Mouse (Mus musculus) heart, postnatal 14 days (tissue): ENCODE results near the gene Cd300e. TPM values are rescaled to one million over a fixed set of nuclear protein-coding genes. Genes with fewer than 3 reads are reported as not detected.
A peak's percentile ranks its signal among the peaks of the same experiment; 100 is the strongest.
"Not testable (repeated sequence)": the region's sequence is repeated elsewhere in the genome, so short reads cannot be mapped to it uniquely, and the experiment has no call there.

Source experiments
- DNase-seq, 2 experiments: peaks; one replicate each; pipeline ENCODE4 v3.0.0; 2021 to 2022
- intact Hi-C: fragments of 180-260 bp; cut with DNase I; formaldehyde crosslinking; loops from one replicate; pipeline ENCODE4 v1.15.1; 2025
- total RNA-seq, 2 experiments: library from RNA; stranded (reverse); gene quantifications; 2 replicates each; pipeline ENCODE4 v1.2.3; 2021

Gene Cd300e
- total RNA-seq, 2 experiments from 2014 or later, result 0.17 to 0.20 TPM

DNA sequence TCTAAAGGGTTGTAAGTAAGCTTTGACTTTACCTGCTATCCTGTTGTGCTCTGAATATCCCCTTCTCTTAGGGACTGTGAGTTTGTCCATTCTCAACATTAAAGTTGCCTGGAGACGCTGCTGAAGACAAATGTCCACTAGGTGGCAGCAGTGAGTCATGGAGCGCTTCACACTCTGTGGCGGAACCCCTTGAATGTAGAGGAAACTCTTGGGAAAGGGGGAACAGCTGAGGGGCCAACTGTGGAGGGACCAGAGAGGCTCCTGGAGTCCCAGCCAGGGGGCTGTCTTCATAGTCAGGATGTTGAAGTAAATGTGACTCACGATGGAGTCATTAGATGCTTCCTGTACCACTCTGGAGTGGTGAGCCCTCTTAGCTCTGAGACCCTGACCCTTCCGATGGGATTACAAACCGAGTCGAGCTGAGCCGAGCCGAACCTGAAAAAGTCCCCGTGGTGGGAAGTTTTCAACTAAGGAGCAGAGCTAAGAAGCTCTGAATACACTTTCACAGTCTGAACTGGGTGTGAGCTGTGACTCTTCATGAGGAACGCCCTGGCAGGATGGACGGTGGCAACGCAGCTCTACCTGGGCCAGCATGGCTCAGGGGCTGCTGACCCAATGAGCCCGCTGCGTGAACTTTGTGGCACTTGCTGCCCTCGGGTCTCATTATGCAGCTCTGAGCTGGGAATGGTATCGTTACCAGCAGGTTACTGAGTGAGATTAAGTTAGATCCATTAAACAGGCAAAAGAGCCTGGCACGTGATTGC lies 21.6 kb upstream of the Cd300e start:
- DNase-seq, result peak; percentile 75 to 88
- intact Hi-C loops, result loop anchor here (1.0 to 5.0 kb wide), 2 partner anchors 70 to 184 kb away; partner anchors contain the start of gene Grin2c

DNA sequence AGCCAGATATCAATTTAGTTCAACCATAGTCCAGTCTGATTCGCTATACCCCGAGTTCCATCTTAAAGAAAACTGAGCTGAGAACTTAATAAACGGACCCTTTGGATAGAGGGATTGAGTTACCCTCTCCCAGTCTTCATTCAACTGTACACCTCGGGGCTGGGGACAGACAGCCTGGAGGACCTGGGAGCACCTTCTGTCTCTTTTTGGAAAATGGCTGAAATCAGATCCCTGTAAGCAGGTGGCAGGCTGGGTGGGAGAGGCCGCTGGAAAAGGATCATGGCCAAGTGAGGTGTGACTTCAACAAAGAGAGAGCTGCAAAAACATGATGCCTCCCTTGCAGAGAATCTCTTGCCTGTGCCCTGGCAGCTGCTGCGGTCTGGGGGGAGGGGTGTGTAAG lies 20.2 kb upstream of the Cd300e start:
- intact Hi-C loops, result loop anchor here (5.0 kb wide), 1 partner anchor 185 kb away; the partner anchor contains the start of gene Grin2c

DNA sequence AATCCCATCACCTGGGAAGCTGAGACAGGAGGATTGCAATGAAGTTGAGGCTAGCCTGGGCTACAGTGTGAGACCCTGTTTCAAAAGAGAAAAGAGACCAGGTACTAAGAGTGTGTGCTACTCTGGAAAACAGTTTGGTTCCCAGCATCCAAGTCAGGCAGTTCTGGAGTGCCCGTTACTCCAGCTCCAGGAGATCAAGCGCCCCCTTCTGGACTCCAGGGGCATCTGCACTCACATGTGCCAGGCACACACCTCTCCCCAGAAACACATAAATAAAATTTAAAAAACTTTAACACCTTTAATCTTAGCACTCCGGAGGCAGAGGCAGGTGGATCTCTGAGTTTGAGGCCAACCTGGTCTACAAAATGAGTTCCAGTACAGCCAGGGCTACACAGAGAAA lies 19.4 kb upstream of the Cd300e start:
- intact Hi-C loops, result loop anchor here (5.0 kb wide), 1 partner anchor 186 kb away; the partner anchor contains the start of gene Grin2c
- DNase-seq, result no peak

More for the DNA sequence above, 20.2 kb upstream of the Cd300e start:
- DNase-seq, result no peak

DNA sequence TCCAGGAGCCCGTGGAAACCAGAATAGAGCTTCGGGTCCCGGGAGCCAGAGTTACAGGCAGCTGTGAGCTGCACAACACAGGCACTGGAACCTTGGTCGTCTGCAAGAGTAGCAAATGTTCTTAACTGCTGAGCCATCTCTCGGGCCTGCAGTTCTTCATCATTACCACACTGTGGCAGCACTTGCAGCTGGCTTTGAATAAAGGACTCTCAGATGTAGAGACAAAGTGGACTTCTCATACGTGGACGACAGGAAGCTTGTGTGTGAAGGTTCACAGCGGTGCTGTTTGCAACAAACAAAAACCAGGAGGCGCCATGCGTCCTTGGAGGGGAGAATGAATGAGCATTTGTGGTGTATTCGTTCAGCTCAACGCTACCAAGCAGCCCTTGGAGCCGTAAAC lies 18.9 kb upstream of the Cd300e start:
- intact Hi-C loops, result loop anchor here (5.0 kb wide), 1 partner anchor 186 kb away; the partner anchor contains the start of gene Grin2c
- peak; percentile 25 to 53 for DNase-seq

DNA sequence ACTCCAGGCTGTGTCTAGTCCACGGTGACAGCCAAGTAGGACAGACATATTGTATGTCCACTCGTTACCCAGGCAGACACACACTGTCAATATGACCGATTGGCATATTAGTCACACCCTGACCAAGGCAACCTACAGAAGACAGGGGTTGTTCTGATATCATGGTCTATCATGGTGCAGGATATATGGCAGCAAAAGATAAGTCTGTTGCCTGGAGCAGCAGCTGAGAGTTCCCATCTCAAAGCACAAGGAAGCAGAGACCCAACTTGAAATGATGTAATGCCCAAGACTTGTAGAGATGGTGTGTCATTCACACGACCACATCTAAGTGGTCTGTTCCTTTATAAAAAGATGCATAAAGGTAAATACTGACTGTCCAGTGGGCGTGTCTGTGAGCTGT lies 16.7 kb upstream of the Cd300e start:
- DNase-seq, result no peak
- intact Hi-C loops, result no loop called here

DNA sequence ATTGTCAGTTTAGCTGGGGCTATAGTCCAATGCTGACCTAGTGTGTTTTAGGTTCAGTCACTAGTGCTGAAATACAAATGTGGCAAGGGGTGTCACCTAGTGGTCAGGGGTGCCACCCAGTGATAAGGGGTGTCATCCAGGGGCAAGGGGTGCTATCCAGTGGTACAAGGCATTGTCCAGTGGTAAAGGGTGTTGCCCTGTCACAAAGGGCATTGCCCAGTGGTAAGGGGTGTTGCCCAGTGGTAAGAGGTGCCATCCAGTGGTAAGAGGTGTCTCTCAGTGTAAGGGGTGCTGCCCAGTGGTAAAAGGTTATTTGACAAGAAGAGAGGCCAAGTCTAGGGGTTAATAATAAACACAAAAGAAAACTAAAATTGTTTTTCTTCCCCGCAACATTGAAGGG lies 15.5 kb upstream of the Cd300e start:
- intact Hi-C loops, result no loop called here
- DNase-seq, result no peak

DNA sequence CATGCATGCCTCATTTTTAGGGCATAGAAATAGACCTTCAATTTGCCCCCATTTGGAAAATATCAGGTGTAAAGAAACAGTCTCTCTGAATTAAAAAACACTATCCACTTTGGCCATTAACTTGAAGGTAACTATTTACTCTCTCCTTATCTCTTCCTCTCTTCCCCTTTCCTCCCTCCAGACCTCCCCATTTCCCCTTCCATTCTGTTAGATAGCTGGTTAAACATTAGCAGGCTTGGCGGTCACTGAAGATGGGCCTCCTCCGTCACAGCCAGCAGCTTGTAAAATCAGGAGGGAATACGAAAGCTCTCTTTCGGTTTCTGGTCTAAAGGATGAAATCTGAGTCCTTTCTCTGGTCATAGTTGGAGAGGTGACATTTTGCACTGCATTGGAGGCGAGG lies 13.9 kb upstream of the Cd300e start:
- intact Hi-C loops, result no loop called here
- DNase-seq, result no peak

DNA sequence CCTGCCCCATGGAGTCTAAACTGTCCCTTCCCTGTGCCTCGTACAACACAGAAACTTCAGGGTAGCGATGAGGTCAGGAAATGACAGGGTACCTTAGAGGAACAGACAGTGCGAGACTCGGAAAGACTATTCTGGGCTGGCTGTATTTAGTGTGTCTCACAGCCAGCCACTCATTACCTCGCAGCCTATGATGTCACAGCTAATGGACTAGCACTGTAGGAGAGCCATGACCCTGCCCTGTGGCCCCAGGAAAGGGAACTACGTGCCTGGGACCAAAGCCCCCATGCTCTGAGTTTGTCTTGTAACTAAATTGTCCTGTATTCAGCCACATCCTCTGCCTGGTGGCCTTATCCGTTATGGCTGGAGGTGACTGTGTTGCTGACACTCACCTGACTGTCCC lies 13.4 kb upstream of the Cd300e start:
- intact Hi-C loops, result no loop called here
- no peak for DNase-seq

DNA sequence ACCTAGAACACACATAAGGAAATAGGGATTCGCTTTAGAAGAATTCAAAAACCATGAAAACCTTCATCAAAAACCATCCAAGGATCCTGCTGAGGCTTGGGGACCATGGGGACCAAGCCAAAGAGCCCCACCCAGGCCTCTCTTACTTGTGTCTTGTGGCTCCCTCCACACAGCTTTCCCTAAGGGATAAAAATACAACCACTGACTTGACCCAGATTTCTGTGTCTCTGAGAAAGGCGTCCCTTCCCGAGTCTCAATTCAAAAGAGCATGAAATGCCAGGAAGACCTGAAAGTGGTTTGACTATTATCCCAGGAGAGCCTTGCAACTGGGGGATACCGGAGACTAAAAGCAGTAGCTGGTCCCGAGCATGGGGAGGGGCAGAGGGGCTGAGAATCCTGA lies 11.0 kb upstream of the Cd300e start:
- DNase-seq, result no peak
- intact Hi-C loops, result no loop called here

DNA sequence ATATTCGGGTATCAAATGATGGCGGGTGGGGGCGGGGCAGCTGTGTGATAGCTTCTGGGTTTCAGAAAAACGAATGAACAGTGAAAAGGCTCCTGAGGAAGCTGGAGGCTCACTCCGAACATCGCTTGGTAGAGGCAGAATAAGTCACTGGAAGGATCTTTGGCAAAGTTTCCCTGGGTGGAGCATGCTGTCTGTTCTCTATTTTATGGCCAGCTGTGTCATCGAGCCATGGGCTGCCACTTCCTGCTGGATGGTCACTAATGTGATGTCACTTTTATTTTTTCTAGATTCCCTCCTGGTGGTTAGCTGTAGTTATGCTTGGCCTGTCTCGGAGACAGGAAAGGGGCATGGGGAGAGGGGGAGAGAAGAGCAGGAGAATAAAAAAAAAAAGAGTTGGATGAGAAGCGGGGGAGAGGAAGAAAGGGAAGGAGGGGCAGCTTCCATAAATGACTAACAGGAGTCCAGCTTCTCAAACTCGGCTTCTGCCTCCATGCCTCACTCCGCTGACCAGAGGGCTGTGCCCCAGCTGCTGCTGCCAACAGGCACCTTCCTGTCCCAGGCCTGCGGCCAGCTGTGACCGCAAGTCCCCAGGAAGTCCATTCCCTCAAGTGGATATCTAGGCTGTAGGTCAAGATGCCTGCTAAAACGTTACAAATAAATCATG lies 9.8 kb upstream of the Cd300e start:
- intact Hi-C loops, result no loop called here
- DNase-seq, result peak; percentile 39 to 48

DNA sequence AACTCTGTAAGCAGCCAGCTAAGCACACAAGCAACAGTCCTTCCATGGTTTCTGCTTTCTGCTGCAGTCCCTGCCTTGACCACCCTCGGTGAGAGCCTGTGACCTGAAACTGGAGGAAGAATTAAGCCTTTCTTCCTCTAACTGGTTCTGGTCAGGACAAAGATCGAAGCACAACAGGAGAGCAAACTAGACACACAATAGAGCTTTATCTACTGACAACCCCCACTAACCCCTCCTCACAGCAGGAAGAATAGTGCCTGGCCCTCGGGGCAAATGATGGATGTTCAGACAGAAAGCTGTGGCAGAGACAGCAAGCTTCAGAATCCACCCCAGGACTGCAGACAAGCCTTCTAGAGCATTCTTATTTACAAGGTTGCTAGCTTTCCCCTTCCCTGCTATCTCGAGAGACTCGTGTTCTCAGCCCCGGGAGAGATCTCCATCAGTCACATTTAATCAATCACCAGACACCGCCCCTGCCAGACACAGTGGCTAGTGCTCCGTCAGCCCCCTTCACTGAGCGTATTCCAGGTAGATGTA lies 9.1 kb upstream of the Cd300e start:
- intact Hi-C loops, result no loop called here
- no peak for DNase-seq

DNA sequence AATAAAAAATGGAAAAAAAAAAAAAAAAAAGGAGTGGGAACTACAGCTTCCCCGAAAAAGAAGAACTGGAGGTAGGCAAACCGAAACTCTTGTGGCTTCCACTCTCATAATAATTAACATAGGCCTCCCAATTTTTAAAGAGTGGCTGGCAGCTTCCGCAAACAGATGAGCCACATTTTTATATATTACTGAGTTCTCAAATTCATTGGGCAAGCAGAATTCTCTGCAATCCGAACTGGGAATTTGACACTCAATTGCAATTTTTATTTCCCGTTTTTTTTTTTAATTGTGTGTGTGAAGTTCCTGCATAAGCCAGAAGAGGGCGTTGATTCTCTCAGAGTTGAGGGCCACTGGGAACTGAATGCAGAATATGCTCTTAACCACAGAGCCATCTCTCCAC lies 4.8 kb upstream of the Cd300e start:
- DNase-seq, result no peak
- intact Hi-C loops, result no loop called here

DNA sequence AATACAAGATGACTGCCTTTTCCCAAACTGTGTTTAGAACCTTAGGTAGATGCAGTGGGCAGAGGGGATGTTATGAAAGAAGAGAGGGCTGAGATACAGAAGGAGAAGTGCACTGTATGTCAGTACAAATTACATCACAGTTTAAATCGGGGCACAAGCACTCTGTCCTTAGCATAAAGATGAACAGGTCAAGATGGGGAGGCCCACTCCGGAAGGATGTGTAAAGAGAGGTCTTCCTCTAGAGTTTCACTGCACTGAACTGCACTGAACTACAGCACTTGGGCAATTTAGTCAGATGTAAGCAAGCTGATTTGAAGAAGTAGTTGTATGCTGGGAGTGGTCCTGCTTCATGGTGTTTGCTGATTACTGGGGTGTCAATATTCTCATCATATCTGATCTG lies 2.2 kb downstream of the Cd300e start:
- intact Hi-C loops, result no loop called here
- DNase-seq, result no peak

DNA sequence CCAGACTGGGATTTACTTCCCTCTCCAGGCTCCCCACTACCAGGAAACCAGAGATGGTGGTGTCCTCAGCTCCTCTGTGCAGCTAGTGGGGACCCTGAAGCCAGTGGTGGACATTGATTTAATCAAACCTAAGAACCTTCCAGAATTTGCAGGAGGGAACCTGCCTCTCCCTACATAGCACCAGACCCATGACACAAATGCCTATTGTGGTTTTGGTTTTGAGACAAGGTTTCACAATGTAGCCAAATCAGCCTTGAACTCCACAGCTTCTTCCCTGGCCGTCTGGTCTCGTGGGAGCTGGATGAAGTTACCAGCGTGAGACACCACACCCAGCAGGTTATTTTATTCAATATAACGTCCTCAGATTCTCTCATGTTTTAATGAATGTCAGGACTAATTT lies 3.3 kb downstream of the Cd300e start:
- DNase-seq, result no peak
- intact Hi-C loops, result no loop called here

DNA sequence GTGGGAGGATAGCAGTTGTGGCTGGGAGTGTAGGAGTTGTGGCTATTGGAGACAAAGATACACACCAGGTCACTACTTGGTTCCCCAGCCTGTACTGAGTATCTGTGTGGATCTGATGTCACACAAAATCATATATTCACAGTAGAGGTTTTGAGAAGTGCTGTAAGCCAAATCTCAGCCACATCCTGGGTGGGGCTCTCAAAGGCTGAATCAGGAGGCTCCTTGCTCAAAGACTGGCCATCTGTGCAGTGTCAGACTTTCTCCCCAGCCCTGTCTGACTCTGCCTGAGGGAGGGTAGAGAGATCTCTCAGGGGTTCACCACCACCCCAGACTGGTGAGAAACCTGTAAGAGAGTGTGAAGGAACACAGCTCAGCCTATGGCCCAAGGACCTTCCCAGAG lies 7.4 kb downstream of the Cd300e start:
- intact Hi-C loops, result no loop called here

DNA sequence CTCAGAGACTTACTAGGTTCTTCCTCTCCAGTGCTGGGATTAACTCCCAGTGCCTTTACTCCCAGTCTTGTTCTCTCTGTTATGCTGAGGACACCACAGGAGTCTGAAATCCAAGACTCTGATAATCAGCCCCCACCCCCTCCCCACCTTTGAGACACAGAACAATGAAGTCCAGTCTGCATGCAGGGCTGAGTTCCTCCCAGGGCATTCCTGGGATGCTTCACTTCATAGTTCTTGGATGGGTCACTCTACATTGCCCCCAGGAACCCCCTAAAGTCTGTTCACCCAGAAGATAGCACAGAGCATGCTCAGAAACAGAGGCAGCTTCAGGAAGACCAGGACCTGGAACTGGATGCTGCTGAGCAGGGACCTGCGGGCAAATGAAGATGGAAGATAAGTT lies 9.0 kb downstream of the Cd300e start:
- intact Hi-C loops, result no loop called here
- DNase-seq, result no peak

More for the DNA sequence above, 7.4 kb downstream of the Cd300e start:
- DNase-seq, result no peak

DNA sequence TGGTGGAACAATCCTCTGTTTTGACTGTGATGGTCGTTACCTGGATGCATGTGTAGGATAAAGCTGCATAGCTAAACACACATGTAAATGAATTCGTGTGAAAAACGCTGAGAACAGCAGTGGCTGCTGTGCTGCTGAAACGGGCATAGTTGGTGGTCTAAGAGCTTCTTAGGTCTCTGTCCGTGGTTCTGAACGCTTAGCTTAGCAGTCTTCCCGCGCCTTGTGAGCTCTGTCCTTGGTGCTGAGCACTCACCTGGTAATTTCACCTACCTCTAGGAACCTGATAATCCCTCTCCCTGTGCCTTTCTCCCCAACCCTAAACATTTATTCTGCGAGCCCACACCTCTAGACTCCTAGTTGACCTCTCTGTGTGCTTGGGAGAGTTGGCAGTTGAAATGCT lies 9.8 kb downstream of the Cd300e start:
- intact Hi-C loops, result no loop called here

DNA sequence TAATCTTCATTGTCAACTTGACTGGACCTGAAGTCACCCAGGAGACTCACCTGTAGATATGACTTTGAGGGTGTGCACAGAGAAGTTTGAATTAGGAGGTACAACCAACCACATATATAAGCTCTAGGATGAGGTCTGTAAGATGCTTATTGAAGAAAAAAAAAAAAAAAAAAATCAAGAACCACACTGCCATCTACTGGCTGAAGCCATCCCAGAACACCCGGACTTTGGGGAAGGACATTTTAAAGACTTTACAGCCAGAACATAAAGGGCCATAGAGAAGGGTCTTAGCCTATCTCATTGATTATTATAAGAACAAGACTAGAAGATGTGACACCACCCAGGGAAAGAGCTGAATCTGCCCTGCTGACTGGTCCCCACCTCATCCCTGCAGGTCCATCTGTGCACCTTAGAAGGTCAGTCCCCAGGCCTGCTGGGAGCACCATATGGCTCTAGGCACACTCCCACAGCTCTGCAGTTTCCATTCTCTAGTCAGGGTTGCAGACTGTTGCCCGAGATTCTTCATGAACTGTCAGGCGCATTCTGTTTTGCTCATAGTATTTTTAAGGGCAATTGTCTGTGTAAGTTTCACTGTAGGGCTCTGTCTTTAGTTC lies 12.6 kb downstream of the Cd300e start:
- intact Hi-C loops, result loop anchor here (10.0 kb wide), 1 partner anchor 245 kb away; no protein-coding TSS in a partner anchor
- DNase-seq, result no peak

More for the DNA sequence above, 9.8 kb downstream of the Cd300e start:
- DNase-seq, result peak; percentile 51 to 61

DNA sequence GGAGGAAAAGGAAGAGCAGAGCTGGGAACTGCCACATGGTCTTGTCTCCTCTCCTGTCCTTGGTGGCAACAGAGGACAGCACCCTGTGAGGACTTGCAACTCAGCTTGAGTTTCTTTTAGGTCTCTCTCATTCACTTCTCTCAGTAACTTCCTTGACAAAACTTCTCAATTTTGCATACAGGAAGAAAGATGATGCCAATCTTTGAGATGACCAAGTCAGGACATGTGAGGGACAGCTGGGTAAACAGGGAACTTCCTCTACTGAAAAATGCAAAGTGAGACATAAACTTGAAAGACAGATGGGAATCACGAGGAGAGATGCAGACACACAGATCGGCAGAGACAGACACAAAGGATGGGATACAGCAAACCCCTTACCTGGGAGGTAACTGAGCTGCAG lies 13.7 kb downstream of the Cd300e start, which contains the start of gene Cd300ld3:
Gene Cd300ld3 (minus strand): TSS at position 151 of the 400 bp plus-strand sequence.
- intact Hi-C loops, result loop anchor here (10.0 kb wide), 1 partner anchor 243 kb away; no protein-coding TSS in a partner anchor
- no peak for DNase-seq

DNA sequence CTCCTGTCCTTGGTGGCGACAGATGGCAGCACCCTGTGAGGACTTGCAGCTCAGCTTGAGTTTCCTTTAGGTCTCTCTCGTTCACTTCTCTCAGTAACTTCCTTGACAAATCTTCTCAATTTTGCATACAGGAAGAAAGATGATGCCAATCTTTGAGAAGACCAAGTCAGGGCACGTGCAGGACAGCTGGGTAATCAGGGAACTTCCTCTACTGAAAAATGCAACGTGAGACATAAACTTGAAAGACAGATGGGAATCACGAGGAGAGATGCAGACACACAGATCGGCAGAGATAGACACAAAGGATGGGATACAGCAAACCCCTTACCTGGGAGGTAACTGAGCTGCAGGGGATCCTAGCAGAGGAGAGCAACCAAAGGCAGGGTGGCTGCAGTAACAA lies 24.3 kb downstream of the Cd300e start, which contains the start of gene Cd300ld5:
Gene Cd300ld5 (minus strand): TSS at position 101 of the 400 bp plus-strand sequence.
- intact Hi-C loops, DNase-seq: not testable (repeated sequence)

DNA sequence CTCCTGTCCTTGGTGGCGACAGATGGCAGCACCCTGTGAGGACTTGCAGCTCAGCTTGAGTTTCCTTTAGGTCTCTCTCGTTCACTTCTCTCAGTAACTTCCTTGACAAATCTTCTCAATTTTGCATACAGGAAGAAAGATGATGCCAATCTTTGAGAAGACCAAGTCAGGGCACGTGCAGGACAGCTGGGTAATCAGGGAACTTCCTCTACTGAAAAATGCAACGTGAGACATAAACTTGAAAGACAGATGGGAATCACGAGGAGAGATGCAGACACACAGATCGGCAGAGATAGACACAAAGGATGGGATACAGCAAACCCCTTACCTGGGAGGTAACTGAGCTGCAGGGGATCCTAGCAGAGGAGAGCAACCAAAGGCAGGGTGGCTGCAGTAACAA lies 35.1 kb downstream of the Cd300e start, which contains the start of gene Cd300ld4:
Gene Cd300ld4 (minus strand): TSS at position 101 of the 400 bp plus-strand sequence.
- intact Hi-C loops, DNase-seq: not testable (repeated sequence)
